Mouse (Mus musculus): ENCODE results near the gene Lrrc8c. TPM values are rescaled to one million over a fixed set of nuclear protein-coding genes. Genes with fewer than 3 reads are reported as not detected.
A peak's percentile ranks its signal among the peaks of the same experiment; 100 is the strongest.

The Lrrc8c gene
- polyA plus RNA-seq, 1 experiment, result 3.0 TPM

- H3K4me1 ChIP-seq (ENCODE audit: control insufficient read depth, insufficient read depth, insufficient read length, low read length), result 0 out of 2 replicates have a peak, but pooled peaks cover 5% of the 10 kb centered on the region
- H3K4me3 ChIP-seq (ENCODE audit: insufficient read depth, low read depth, low read length), result no peak overlapping the region
- no peak overlapping the region for H3K27ac ChIP-seq (replicated peaks; ENCODE audit: low read depth, low read length)
Measured at GRCm38 (mm10) chr5:105642517-105642916, 123.3 kb downstream of the Lrrc8c start.

- no peak overlapping the region for H3K4me3 ChIP-seq (ENCODE audit: insufficient read depth, low read depth, low read length)
- no peak overlapping the region for H3K27ac ChIP-seq (replicated peaks; ENCODE audit: low read depth, low read length)
- H3K4me1 ChIP-seq (ENCODE audit: control insufficient read depth, insufficient read depth, insufficient read length, low read length), result 0 out of 2 replicates have a peak, but pooled peaks cover 5% of the 10 kb centered on the region
Measured at GRCm38 (mm10) chr5:105643276-105643675, 124.1 kb downstream of the Lrrc8c start.

GRCm38 (mm10) chr5:105644195-105644594 is 125.0 kb downstream of the Lrrc8c start:
- peaks cover 12% of the 10 kb centered on the region for H3K4me1 ChIP-seq (ENCODE audit: control insufficient read depth, insufficient read depth, insufficient read length, low read length)
- no peak overlapping the region for H3K27ac ChIP-seq (replicated peaks; ENCODE audit: low read depth, low read length)
- H3K4me3 ChIP-seq (ENCODE audit: insufficient read depth, low read depth, low read length), result no peak overlapping the region

GRCm38 (mm10) chr5:105647094-105647493 is 127.9 kb downstream of the Lrrc8c start:
- Histone ChIP-seq H3K27ac (replicated peaks; ENCODE audit: low read depth, low read length) (no peak overlapping the region), H3K4me3 (ENCODE audit: insufficient read depth, low read depth, low read length) (no peak overlapping the region), H3K4me1 (ENCODE audit: control insufficient read depth, insufficient read depth, insufficient read length, low read length) (peaks cover 16% of the 10 kb centered on the region)

GRCm38 (mm10) chr5:105648648-105649287 is 129.6 kb downstream of the Lrrc8c start:
- Histone ChIP-seq H3K4me1 (ENCODE audit: control insufficient read depth, insufficient read depth, insufficient read length, low read length) (peaks cover 14% of the 10 kb centered on the region), H3K4me3 (ENCODE audit: insufficient read depth, low read depth, low read length) (no peak overlapping the region), H3K27ac (replicated peaks; ENCODE audit: low read depth, low read length) (peak overlapping the region; percentile 94)

GRCm38 (mm10) chr5:105649514-105650001 is 130.4 kb downstream of the Lrrc8c start:
- H3K4me1 ChIP-seq (ENCODE audit: control insufficient read depth, insufficient read depth, insufficient read length, low read length), result peaks cover 14% of the 10 kb centered on the region
- H3K4me3 ChIP-seq (ENCODE audit: insufficient read depth, low read depth, low read length), result no peak overlapping the region
- peak overlapping the region; percentile 94 for H3K27ac ChIP-seq (replicated peaks; ENCODE audit: low read depth, low read length)

- Histone ChIP-seq H3K27ac (replicated peaks; ENCODE audit: low read depth, low read length) (peak overlapping the region; percentile 43), H3K4me1 (ENCODE audit: control insufficient read depth, insufficient read depth, insufficient read length, low read length) (peaks cover 14% of the 10 kb centered on the region), H3K4me3 (ENCODE audit: insufficient read depth, low read depth, low read length) (peak overlapping the region; percentile 8; the same call in 1 of the 2 replicates)
Measured at GRCm38 (mm10) chr5:105650728-105651479, 131.7 kb downstream of the Lrrc8c start.

- H3K4me3 ChIP-seq (ENCODE audit: insufficient read depth, low read depth, low read length), result peak overlapping the region; percentile 8; the same call in 1 of the 2 replicates
Measured at GRCm38 (mm10) chr5:105651561-105651991, 132.4 kb downstream of the Lrrc8c start.

GRCm38 (mm10) chr5:105654237-105655063 is 135.3 kb downstream of the Lrrc8c start:
- peaks cover 7% of the 10 kb centered on the region for H3K4me1 ChIP-seq (ENCODE audit: control insufficient read depth, insufficient read depth, insufficient read length, low read length)
- H3K27ac ChIP-seq (replicated peaks; ENCODE audit: low read depth, low read length), result peak overlapping the region; percentile 28; the same call in 1 of the 2 replicates
- no peak overlapping the region for H3K4me3 ChIP-seq (ENCODE audit: insufficient read depth, low read depth, low read length)

More at GRCm38 (mm10) chr5:105651561-105651991, 132.4 kb downstream of the Lrrc8c start:
- H3K4me1 ChIP-seq (ENCODE audit: control insufficient read depth, insufficient read depth, insufficient read length, low read length), result peaks cover 14% of the 10 kb centered on the region
- H3K27ac ChIP-seq (replicated peaks; ENCODE audit: low read depth, low read length), result peak overlapping the region; percentile 43

- Histone ChIP-seq H3K4me1 (ENCODE audit: control insufficient read depth, insufficient read depth, insufficient read length, low read length) (peaks cover 5% of the 10 kb centered on the region; the same call in 1 of the 2 replicates), H3K4me3 (ENCODE audit: insufficient read depth, low read depth, low read length) (no peak overlapping the region), H3K27ac (replicated peaks; ENCODE audit: low read depth, low read length) (no peak overlapping the region)
Measured at GRCm38 (mm10) chr5:105655100-105655734, 136.0 kb downstream of the Lrrc8c start.

GRCm38 (mm10) chr5:105661894-105662293 is 142.7 kb downstream of the Lrrc8c start:
- Histone ChIP-seq H3K4me1 (ENCODE audit: control insufficient read depth, insufficient read depth, insufficient read length, low read length) (no peaks in the 10 kb centered on the region), H3K4me3 (ENCODE audit: insufficient read depth, low read depth, low read length) (no peak overlapping the region), H3K27ac (replicated peaks; ENCODE audit: low read depth, low read length) (no peak overlapping the region)

Other genes starting within 250 kb of the Lrrc8c start
- gene Gm43302, start 225.7 kb upstream of the Lrrc8c start, polyA plus RNA-seq (2012; ENCODE audit: insufficient read depth, insufficient read length, missing spikeins), result 2.3 and 5.3 TPM in 2 replicates
- 11.4 and 18.9 TPM in 2 replicates for gene Gbp6, start 225.7 kb upstream of the Lrrc8c start, polyA plus RNA-seq (2012; ENCODE audit: insufficient read depth, insufficient read length, missing spikeins)
- 1.0 and 3.7 TPM in 2 replicates for gene Lrrc8b, start 103.6 kb upstream of the Lrrc8c start, polyA plus RNA-seq (2012; ENCODE audit: insufficient read depth, insufficient read length, missing spikeins)
- 14.8 and 25.2 TPM in 2 replicates for gene Lrrc8d, start 180.6 kb downstream of the Lrrc8c start, polyA plus RNA-seq (2012; ENCODE audit: insufficient read depth, insufficient read length, missing spikeins)

Data from brown adipose tissue, adult 24 weeks (tissue).